ENCODE assay signal across 8 mouse cellular contexts in the genomic region with DNA sequence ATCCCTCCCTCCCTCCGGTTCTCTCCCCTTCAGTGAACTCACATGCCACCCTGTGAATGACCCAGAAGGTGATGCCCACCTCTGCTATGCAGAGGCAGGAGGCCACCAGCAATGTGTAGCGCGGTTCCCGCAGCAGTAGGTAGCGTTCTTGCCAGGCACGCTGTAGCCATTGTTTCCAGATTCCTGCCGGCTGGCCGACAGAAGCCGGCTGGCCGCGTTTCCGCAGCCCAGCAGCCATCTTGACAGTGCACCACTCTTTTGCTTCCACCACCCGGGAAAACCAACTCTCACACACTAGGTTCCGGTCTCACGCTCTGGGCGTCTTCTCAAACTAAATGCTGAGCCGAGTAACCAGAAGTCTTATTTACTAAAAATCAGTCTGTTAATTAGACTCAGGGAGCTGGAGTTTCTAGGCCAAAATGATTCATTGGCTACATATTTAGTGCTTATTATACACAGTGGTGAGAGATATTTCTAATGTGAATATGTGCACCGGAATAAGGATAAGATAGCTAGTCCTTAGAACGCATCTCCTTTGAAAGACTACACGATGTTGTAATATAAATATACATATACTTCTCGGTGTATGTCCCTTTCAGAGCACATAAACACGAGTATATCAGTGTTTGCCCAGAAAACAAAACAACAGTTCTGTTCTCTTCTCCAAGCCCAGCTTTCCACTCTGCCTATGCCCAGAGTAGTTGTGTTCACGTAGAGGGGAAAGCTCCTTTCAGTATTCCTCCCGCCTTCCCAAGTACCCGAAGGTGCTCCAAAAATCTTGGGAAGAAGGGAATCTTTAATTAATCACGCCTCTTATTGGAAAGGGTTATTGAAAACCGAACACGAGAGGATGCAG. TPM values are rescaled to one million over a fixed set of nuclear protein-coding genes. Genes with fewer than 3 reads are reported as not detected.
A peak's percentile ranks its signal among the peaks of the same experiment; 100 is the strongest.
DNase-seq lines count a peak whose midpoint lies in the region; ATAC-seq and TF ChIP-seq lines count a peak whose summit lies in the region.

No protein-coding gene starts in this region.

- no peaks in the 10 kb centered on the region for H3K9me3 ChIP-seq in ES-Bruce4 (replicated peaks; ENCODE audit: control insufficient read depth, insufficient read depth, low read length, poor library complexity, severe bottlenecking)
- H3K9me3 ChIP-seq in heart, embryonic 16.5 days (replicated peaks; ENCODE audit: control insufficient read depth, low read length) = no peaks in the 10 kb centered on the region
- no peaks in the 10 kb centered on the region for H3K9me3 ChIP-seq in lung, embryonic 14.5 days (ENCODE audit: low read depth, low read length)

- peak overlapping the region; percentile 54 for H3K27ac ChIP-seq in ES-Bruce4 (ENCODE audit: insufficient read depth, low read length)
- H3K27ac ChIP-seq in brown adipose tissue, adult 24 weeks (replicated peaks; ENCODE audit: low read depth, low read length) = peak overlapping the region; percentile 35
- H3K27ac ChIP-seq in heart, embryonic 16.5 days (ENCODE audit: low read length) = peak overlapping the region; percentile 85
- H3K27ac ChIP-seq in lung, embryonic 14.5 days (ENCODE audit: low read depth) = peak overlapping the region; percentile 70

- no peak for TF ChIP-seq CTCF in ES-Bruce4 (IDR thresholded peaks at IDR 0.05; ENCODE audit: low read depth, low read length)
- TF ChIP-seq CTCF in lung, embryonic 14.5 days (IDR thresholded peaks at IDR 0.05; ENCODE audit: low read depth) = no peak

- peak overlapping the region; percentile 100 for H3K4me2 ChIP-seq in heart, embryonic 16.5 days (ENCODE audit: low read depth, low read length)
- H3K4me2 ChIP-seq in lung, embryonic 14.5 days = peak overlapping the region; percentile 75

- peak; percentile 32; the same call in 1 of the 2 replicates for ATAC-seq in heart, embryonic 16.5 days (replicated peaks; ENCODE audit: extremely low read depth, insufficient read depth, low FRiP score)
- peak; percentile 69 for ATAC-seq in lung, embryonic 14.5 days (ENCODE audit: insufficient read depth)
- peak; percentile 72 for ATAC-seq in neutrophil, adult 5-6 weeks (ENCODE audit: extremely low read depth, insufficient number of reproducible peaks, low FRiP score, poor library complexity, severe bottlenecking)

- H3K27me3 ChIP-seq in ES-Bruce4 (ENCODE audit: control insufficient read depth, insufficient read depth, low read length, poor library complexity, severe bottlenecking) = no peaks in the 10 kb centered on the region
- H3K27me3 ChIP-seq in heart, embryonic 16.5 days (ENCODE audit: control insufficient read depth, insufficient read depth, low read length) = no peaks in the 10 kb centered on the region
- H3K27me3 ChIP-seq in lung, embryonic 14.5 days (ENCODE audit: insufficient read depth, low read length) = no peaks in the 10 kb centered on the region

- H3K36me3 ChIP-seq in ES-Bruce4 (ENCODE audit: control insufficient read depth, insufficient read depth, low read length, poor library complexity, severe bottlenecking) = peaks cover 21% of the 10 kb centered on the region
- H3K36me3 ChIP-seq in heart, embryonic 16.5 days (ENCODE audit: control insufficient read depth, insufficient read depth) = peaks cover 10% of the 10 kb centered on the region; the same call in 1 of the 2 replicates
- H3K36me3 ChIP-seq in lung, embryonic 14.5 days (ENCODE audit: insufficient read depth) = peaks cover 23% of the 10 kb centered on the region

- H3K9ac ChIP-seq in ES-Bruce4 (ENCODE audit: low read depth, poor library complexity, severe bottlenecking) = peak overlapping the region; percentile 80
- H3K9ac ChIP-seq in heart, embryonic 16.5 days (ENCODE audit: low read length) = peak overlapping the region; percentile 88
- H3K9ac ChIP-seq in lung, embryonic 14.5 days = peak overlapping the region; percentile 81

- under 1% methylated on average over 28 of the region's 28 CpGs for WGBS in heart, embryonic 16.5 days
- WGBS in lung, embryonic 14.5 days = under 1% methylated on average over 28 of the region's 28 CpGs

- TF ChIP-seq EP300 in ES-Bruce4 (IDR thresholded peaks at IDR 0.05; ENCODE audit: insufficient read depth, low read depth, low read length) = no peak; the same call in 1 of the 2 replicates

- peak; percentile 16 for DNase-seq in fat pad, adult 2 months (ENCODE audit: extremely low read depth, low read depth, low spot score)
- peak; percentile 82 for DNase-seq in kidney, postnatal 14 days
- peak; percentile 92 for DNase-seq in lung, embryonic 14.5 days
- DNase-seq in testis, postnatal 14 days (ENCODE audit: low spot score) = peak; percentile 77

- peak; percentile 86 for TF ChIP-seq POLR2A in ES-Bruce4 (IDR thresholded peaks at IDR 0.05; ENCODE audit: insufficient read depth, low read length)

- peak overlapping the region; percentile 98 for H3K4me3 ChIP-seq in ES-Bruce4 (ENCODE audit: low read depth, low read length)
- H3K4me3 ChIP-seq in brown adipose tissue, adult 24 weeks (ENCODE audit: insufficient read depth, low read depth, low read length) = peak overlapping the region; percentile 69
- peak overlapping the region; percentile 96 for H3K4me3 ChIP-seq in heart, embryonic 16.5 days (ENCODE audit: low read length)
- peak overlapping the region; percentile 82 for H3K4me3 ChIP-seq in lung, embryonic 14.5 days (ENCODE audit: low read depth, low read length)

- H3K4me1 ChIP-seq in ES-Bruce4 (ENCODE audit: control insufficient read depth, insufficient read depth, low read length) = no peaks in the 10 kb centered on the region
- H3K4me1 ChIP-seq in brown adipose tissue, adult 24 weeks (ENCODE audit: control insufficient read depth, insufficient read depth, insufficient read length, low read length) = no peaks in the 10 kb centered on the region
- peaks cover 14% of the 10 kb centered on the region for H3K4me1 ChIP-seq in heart, embryonic 16.5 days (ENCODE audit: control insufficient read depth, insufficient read depth, low read length)
- H3K4me1 ChIP-seq in lung, embryonic 14.5 days (ENCODE audit: insufficient read depth) = peaks cover 3% of the 10 kb centered on the region

RNA-seq across cellular contexts. Expression of a gene that starts 0.7 kb away (rescaled TPM):
- 9.4 and 10.8 TPM in 2 replicates for polyA plus RNA-seq in ES-Bruce4 (2011; ENCODE audit: insufficient read depth, insufficient read length, low read depth, missing spikeins)
- polyA plus RNA-seq in brown adipose tissue, adult 24 weeks (2012; ENCODE audit: insufficient read depth, insufficient read length, missing spikeins) = 3.6 and 8.2 TPM in 2 replicates
- polyA plus RNA-seq in heart, embryonic 16.5 days (2015; fragmentation: Nextera tagmentation; extraction: Ambion mirVana) = 18.9 and 19.9 TPM in 2 replicates
- polyA plus RNA-seq in lung, embryonic 14.5 days (2014; fragmentation: Nextera tagmentation; extraction: Ambion mirVana) = 31.5 and 34.6 TPM in 2 replicates
- total RNA-seq in neutrophil, adult 5-6 weeks (2017) = 0.35 and 1.2 TPM in 2 replicates

RNA-seq across cellular contexts. Expression of a gene that starts 0.7 kb away (rescaled TPM):
- not detected in 2 replicates for polyA plus RNA-seq in ES-Bruce4 (2011; ENCODE audit: insufficient read depth, insufficient read length, low read depth, missing spikeins)
- not detected in 2 replicates for polyA plus RNA-seq in brown adipose tissue, adult 24 weeks (2012; ENCODE audit: insufficient read depth, insufficient read length, missing spikeins)
- polyA plus RNA-seq in heart, embryonic 16.5 days (2015; fragmentation: Nextera tagmentation; extraction: Ambion mirVana) = not detected in 2 replicates
- not detected in 2 replicates for polyA plus RNA-seq in lung, embryonic 14.5 days (2014; fragmentation: Nextera tagmentation; extraction: Ambion mirVana)
- not detected in 2 replicates for total RNA-seq in neutrophil, adult 5-6 weeks (2017)

RNA-seq across cellular contexts. Expression of a gene that starts 0.8 kb away (rescaled TPM):
- 36.7 and 39.3 TPM in 2 replicates for polyA plus RNA-seq in ES-Bruce4 (2011; ENCODE audit: insufficient read depth, insufficient read length, low read depth, missing spikeins)
- 15.9 and 17.3 TPM in 2 replicates for polyA plus RNA-seq in brown adipose tissue, adult 24 weeks (2012; ENCODE audit: insufficient read depth, insufficient read length, missing spikeins)
- 28.4 and 28.6 TPM in 2 replicates for polyA plus RNA-seq in heart, embryonic 16.5 days (2015; fragmentation: Nextera tagmentation; extraction: Ambion mirVana)
- polyA plus RNA-seq in lung, embryonic 14.5 days (2014; fragmentation: Nextera tagmentation; extraction: Ambion mirVana) = 44.1 and 48.9 TPM in 2 replicates
- 4.2 and 6.5 TPM in 2 replicates for total RNA-seq in neutrophil, adult 5-6 weeks (2017)

RNA-seq across cellular contexts. Expression of a gene that starts 10.4 kb away (rescaled TPM):
- polyA plus RNA-seq in ES-Bruce4 (2011; ENCODE audit: insufficient read depth, insufficient read length, low read depth, missing spikeins) = 1.7 and 2.4 TPM in 2 replicates
- polyA plus RNA-seq in brown adipose tissue, adult 24 weeks (2012; ENCODE audit: insufficient read depth, insufficient read length, missing spikeins) = 0.88 and 4.0 TPM in 2 replicates
- 0.35 and 0.37 TPM in 2 replicates for polyA plus RNA-seq in heart, embryonic 16.5 days (2015; fragmentation: Nextera tagmentation; extraction: Ambion mirVana)
- polyA plus RNA-seq in lung, embryonic 14.5 days (2014; fragmentation: Nextera tagmentation; extraction: Ambion mirVana) = 0.72 and 1.3 TPM in 2 replicates
- total RNA-seq in neutrophil, adult 5-6 weeks (2017) = not detected in 2 replicates

RNA-seq across cellular contexts. Expression of a gene that starts 18.9 kb away (rescaled TPM):
- polyA plus RNA-seq in ES-Bruce4 (2011; ENCODE audit: insufficient read depth, insufficient read length, low read depth, missing spikeins) = 3.4 and 3.6 TPM in 2 replicates
- not detected in 2 replicates for polyA plus RNA-seq in brown adipose tissue, adult 24 weeks (2012; ENCODE audit: insufficient read depth, insufficient read length, missing spikeins)
- 0.87 and 1.2 TPM in 2 replicates for polyA plus RNA-seq in heart, embryonic 16.5 days (2015; fragmentation: Nextera tagmentation; extraction: Ambion mirVana)
- 2.8 and 2.9 TPM in 2 replicates for polyA plus RNA-seq in lung, embryonic 14.5 days (2014; fragmentation: Nextera tagmentation; extraction: Ambion mirVana)
- not detected in 2 replicates for total RNA-seq in neutrophil, adult 5-6 weeks (2017)

Comparison
In these comparisons a context has a peak if more than half of its experiments do, and no peak if none do; other contexts are left out.
1. Peak in every context shown above with its lines: DNase-seq, ATAC-seq, H3K4me3 ChIP-seq and H3K27ac ChIP-seq.
2. H3K27ac ChIP-seq: peak in every context shown above with its lines; median percentile 85 in heart, embryonic 16.5 days; 70 in lung, embryonic 14.5 days; 54 in ES-Bruce4; 35 in brown adipose tissue, adult 24 weeks.
3. DNase-seq: peak in every context shown above with its lines; median percentile 92 in lung, embryonic 14.5 days; 82 in kidney, postnatal 14 days; 77 in testis, postnatal 14 days; 16 in fat pad, adult 2 months.